Mouse (Mus musculus) lung, adult 18-20 months (tissue): ENCODE measurements at regions not wholly inside any gene's neighbourhood (a gene's known extent, or its start where the extent isn't known, plus 50 kb on each side); places are given as distances from the start of the nearest gene placed in this dataset.

ENCODE experiments used
- DNase-seq, 2 experiments: peaks; one replicate each; pipeline ENCODE4 v3.0.0; 2022; ENCODE audit warnings: mixed read lengths in 2 of 2

DNA sequence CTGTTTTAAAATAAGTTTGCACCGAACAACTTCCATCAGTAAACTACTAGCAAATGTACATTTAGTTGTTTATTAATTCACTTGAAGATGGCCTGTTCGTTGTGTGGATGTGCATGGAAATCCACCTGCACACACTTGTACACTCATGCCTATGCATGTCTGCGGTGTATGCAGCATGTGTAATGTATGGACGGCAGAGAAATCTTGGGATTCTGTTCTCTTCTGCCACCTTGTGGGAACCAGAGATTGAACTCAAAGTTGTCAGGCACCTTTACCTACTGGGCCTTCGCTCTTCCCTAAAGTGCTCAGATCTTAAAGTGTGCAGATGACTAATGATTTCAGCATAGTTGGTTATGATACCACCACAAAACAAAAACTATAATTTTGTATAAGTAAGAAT is 137.4 kb downstream of the Kitl start:
- DNase-seq, result peak in 1 of 2 experiments; percentile 19

DNA sequence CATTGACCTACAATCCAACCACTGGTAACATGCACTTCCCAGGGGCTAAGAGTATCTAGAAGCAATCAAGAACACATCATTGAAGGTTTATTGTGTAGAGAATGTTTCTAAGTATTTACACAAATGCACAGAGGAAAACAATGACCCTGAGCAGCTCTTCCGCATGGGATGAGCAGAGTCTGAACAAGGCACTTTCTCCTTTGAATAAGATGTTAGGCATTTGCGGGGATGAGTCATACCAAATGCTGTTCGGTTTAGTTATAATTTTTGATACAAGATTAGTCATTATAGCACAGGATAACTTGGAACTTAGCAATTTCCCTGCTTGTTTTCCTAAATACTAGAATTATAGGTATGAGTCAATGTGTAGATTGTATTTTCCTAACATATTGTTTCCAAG is 137.9 kb downstream of the Kitl start:
- DNase-seq, result no peak

DNA sequence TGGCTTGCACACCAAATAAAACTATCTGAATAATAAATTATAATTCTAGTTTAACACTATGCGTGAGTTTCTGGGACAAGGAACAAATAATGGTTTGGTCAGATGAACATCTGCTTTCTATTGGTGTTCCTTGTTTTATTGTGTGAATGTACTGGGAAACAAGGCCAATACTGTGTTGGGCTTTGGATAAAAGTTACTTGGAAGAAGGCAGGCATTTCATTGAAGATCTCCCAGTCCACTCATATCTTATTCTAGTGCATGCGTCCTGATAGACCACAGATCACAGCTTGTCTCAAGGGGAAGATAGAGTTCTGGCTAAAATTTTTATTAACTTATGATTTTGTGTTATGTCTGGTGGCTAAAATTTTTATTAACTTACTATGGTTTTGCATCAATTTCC is 140.1 kb downstream of the Kitl start:
- no peak for DNase-seq

DNA sequence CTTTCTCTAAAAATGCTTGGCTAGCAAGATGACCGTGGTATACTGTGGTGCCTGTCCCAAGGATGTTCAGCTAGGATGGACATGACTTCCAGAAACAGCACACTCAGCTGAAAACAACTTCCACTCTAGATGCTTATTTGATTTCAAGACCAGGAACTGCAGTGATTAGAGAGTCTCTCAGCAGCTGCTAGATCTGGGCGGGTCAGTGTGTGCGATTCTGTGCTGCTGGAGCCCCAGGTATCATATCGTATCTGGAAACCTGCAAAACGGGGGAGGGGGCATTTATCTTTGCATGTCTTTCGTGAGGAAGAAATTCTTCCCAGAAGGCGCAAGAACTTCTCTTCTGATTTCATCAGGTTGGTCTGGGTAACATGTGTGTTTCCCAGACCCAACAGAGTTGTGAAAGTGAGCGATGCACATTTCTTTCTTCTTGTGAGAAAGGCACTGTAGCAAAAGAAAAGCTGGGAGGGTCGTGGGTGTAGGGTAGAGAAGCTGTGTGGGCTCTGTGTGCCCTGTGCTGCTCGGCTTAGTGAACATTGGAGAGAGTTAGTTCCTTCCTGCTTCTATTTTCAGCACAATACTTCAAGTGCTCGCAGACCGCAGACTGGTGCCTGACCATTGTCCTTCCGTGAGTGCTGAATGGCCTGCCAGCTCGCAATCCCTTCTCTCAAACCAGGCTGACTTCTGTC is 144.6 kb downstream of the Kitl start:
- DNase-seq, result peak; percentile 38 to 45

DNA sequence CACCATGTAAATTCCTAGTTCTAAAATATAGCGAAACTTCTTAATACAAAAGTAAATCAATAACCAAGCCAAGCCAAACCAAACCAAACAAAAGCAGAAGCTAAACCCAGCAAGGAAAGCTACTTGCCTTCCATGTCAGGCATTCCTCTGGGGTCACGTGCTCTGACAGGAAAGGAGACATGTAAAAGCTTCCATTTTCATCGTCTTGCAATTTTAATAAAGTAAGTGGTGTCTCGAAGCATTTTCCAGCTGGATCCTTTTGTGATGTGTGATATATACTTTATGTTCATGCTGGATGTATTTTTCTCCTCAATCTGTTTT is 145.1 kb downstream of the Kitl start:
- no peak for DNase-seq

DNA sequence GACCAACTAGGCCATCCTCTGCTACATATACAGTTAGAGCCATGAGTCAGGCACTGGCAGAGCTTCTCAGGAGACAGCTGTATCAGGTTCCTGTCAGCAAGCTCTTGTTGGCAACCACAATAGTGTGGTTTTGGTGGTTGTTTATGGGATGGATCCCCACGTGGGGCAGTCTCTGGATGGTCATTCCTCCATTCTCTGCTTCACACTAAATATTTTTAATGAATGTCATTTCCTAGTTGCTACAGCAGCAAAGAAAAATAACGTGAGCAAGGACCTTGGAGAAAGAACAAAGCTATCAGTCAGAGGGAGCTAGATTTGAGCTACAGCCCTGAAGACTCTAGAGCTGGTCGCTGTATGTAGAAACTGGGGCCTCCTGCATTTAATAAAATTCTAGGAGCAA is 145.7 kb downstream of the Kitl start:
- peak; percentile 17 to 30 for DNase-seq

DNA sequence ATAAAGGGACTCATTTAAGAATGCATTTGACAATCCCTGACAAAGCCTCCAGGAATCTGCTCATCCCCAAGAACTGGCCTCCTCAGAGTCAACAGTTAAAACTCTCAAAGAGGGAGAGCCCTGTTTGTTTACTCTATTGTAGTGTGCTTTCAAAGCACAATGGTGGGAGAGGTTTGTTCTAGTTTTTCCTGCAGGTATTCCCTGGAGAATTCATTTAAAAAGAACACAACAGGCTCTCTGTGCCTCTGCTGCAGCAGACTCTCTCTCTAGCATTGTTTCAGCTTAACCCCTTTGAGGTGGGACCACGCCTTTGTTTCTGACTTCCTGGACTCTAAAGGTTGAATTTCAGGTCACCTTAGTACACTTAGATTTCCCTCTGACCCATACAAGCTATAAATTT is 149.1 kb downstream of the Kitl start:
- no peak for DNase-seq

DNA sequence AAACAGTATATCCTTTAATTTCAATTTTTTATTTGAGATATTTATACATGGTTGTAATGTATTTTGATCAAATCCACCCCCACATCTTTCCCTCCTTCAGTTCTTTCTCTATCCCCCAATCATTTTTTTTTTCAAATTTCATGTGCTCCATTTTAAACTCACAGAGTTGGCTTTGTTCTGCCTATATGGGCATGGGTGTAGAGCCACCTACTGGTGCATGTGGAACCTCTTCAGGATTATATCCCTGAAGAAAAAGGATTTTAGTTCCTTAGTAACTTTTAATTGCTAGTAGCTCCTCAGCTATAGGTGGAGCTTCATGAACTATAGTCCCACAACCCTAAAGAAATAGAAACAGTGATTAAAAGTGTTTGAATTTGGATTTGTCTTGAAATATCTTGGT is 155.4 kb downstream of the Kitl start:
- peak in 1 of 2 experiments; percentile 17 for DNase-seq

DNA sequence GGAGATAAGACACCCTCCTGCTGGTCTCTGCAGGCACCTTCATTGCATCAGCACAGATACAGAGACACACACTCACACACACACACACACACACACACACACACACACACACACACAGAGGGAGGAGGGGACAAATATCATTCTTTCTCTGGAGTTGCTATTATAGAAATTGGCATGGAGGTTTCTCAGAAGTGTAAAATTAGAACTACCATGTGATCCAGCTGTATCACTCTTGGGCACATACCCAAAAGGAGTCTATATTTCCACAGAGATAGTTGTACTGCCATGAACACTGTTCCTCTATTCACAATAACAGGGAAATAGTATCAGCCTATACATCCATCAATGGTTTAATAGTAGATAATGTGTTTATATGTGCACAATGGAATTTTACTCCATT is 137.8 kb upstream of the Gm4301 start:
- no peak for DNase-seq

DNA sequence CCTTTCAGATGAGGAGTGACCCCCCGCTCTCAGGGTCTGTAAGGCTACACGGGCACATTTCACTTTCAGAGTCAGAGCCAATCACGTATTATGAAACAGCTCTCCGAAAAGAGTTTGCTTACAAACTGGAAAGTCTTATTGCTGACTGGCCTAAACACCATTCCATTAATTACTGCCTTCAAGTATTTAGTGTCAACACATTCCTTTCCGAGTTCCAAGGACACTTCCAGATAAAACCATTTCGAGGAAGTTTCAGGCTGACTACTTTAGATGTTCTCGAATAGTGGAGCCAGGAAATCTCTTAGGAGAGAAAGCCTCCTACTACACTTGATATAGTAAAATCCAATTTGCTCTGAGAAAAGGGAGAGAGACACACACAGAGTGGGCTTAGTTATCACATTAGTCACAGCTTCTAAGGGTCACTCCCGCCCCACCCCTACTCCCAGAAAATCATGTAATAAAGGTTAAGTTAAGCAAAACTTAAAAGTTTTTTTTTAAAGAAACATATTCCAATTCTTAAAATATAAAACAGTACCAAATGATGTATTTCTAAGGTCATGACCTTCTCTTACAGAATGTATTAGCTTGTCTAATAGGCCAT is 136.3 kb upstream of the Gm4301 start:
- DNase-seq, result no peak

DNA sequence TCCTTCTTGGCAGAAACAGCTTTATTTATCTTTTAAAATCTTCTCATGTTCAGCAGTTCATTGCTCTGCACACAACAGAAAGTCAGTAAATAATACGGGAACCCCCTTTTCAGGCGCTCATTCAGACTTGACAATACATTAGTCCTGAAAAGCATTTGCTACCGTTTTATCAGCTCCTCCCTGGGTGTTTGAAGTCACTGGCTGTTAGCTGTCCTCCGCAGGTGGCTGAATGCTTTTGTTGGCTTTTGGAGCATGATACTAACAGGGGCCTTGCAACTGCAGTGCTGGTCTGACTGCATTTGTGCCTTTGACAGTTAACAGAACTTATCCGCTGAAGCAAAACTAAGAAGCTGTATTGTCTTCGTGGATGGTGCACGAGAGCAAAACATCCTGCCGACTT is 135.0 kb upstream of the Gm4301 start:
- no peak for DNase-seq

DNA sequence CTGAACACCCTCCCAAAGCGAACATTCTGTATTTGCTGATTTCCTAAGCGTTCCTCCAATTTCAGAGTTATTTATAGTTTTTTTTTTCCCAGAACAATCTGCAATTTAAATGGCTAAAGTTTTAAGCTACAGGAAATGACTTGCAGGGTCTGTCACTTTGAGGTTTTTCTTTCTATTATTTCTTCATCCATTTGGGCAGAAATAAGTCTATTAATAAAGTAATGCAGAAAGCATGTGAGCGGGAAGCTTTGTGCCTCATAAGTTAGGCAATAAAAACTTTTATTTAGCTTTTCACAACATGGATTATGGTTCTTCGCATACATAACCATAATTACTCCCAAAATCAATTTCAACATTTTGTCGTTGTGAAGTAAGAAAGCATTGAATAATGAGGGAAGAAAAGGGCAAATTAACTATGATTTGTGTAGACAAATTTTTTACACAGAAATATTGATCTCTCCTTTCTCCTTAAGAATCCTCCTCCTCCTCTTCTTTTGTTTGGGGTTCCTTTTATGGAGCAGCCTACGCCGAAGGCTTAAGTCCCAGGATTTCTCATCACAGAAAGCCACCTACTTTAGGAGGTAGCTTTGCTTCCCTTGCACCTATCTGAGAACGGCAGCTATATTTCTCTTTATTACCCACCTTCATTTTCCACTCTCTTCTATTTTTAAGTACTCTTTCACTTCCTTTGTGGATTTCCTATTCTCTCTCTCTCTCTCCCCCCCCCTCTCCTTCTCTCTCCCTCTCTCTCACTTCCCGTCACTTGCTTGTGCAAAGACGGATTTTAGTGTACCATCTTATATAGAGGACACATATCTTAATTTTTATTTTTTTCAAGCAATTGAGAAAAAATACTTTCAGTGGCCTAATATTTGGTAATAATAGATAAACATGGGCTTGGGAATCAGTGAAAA is 128.6 kb upstream of the Gm4301 start:
- DNase-seq, result no peak

DNA sequence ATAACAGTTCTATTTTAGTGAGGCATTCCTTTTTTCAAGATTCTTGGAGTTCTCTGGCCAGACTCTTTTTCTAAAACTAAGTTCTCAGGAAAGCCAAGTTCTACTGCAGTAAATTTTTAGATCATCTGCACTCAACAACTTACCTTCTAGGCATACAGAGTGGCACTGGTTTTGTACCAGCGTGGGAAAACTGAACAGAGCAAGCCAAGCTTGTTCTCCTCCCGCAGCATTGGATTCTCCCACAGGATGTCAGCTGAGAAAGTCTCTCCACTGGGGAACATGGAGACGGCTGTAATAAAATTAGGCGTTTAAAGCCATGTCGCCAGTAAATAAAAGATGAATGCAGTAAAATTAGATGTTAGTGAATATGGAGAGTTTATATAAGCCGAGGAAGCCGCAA is 124.8 kb upstream of the Gm4301 start:
- no peak for DNase-seq

DNA sequence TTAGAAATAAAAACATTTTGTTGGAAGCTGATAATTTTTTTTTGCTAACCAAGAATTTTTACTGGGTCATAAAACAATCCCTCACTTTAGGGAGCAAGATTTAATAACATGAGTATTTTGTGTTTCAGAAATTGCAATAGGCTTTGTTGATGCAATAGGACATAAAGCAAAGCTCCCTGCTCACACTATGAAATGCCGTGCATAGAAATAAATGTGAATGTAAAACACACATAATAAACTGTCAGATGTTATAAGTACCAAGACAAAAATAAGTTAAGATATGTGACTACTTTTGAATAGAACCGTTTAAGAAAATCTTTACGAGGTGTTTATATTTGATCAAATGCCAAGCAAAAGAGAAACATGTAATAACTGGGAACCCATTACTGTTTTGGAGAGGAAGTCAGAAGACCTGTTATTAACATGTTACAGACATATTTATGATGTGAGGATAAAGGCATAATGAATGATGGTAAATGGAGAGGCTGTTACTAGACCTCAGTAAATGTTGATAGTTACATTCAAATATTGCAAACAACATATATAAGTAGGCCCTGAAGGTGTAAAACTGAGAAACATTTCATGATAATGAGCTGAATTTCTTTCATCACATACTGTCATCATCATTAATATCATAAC is 110.9 kb upstream of the Gm4301 start:
- DNase-seq, result no peak

DNA sequence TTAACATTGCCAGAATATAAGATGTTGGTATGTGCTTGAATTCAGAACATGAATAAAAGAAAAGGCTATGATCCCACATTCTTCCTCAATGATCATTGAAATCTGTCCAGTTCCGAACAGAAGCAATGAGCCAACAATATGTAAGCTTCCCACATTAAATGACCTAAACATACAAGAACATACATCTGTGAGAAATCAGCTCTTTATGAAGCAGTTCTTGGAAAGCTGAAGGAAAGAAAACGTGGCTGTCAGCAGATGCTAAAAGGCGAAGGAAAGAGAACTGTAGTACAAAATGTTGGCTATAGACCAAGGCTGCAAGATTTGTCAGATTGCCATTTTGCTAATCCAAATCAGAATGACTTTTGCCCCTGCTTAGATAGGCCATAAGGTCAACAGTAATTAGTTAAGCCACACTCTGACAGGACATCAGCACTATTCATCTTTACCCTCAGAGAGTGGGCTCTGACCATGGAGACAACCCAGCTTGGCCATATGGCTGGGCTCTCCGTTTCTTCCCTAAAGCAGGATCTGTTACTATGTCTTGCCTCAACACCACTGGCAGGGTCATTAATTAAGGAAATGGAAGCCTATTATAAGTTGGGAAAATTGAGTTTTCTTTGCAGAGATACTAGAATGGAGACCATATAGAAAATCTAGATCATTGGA is 76.1 kb upstream of the Gm4301 start:
- DNase-seq, result no peak

DNA sequence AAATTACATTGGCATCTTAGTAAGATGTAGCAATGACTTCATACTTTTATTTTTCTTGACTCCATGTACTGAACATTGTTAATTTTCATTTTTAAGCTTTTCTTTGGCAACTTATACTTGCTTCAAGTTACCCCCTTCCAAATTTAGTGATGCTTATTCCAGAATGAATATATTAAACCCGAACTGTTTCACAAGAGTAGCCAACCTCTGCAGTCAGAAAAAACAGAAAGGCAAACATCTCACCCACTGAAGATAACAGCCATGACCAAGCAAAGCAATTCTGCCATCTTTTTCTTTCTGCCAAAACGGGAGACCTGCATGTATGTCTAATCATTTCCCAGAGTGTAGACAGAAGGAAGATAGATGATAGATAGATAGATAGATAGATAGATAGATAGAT is 72.0 kb upstream of the Gm4301 start:
- no peak for DNase-seq

DNA sequence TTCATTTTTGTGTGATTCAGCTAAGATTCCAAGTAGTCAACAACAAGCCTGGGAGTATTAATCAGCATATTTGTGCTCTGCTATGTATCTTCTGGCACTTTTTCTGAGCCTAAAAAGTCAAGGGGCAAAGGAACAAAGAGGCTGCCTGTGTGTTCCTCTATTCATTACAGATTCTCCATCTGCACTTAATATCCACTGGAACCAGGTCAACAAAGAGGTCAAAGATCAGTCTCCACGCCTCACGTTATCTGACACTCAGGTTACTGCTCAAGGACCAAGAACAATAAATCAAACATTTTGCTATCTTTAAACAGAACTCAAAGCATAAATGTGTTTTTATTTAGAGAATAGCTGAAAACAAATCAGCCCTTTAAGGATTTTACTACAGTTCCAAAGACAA is 71.4 kb upstream of the Gm4301 start:
- no peak for DNase-seq

DNA sequence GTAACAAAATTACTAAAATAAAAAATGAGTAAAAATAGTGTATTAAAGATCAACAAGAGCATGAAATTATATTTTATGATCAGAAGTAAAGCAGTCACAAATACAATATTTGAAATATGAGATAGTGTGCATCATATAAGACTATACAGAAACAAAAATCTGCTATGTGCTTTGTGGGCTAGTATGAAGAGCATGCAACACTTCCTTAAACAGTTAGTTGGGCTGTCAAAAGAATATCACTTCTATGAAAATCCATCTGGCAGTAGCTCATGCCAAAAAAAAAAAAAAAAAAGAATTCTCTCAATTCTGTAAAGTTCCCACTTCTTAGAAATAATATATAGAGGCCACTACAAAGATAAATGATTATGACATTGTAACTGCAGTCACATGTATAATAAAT is 53.0 kb upstream of the Gm4301 start:
- DNase-seq, result no peak
